Mouse (Mus musculus): ENCODE data around the gene Gal. TPM values are rescaled to one million over a fixed set of nuclear protein-coding genes. Genes with fewer than 3 reads are reported as not detected.

Gal gene
- polyA plus RNA-seq, 3 experiments from 2014 or later: 0.74 to 15.2 (median 1.3) TPM

Other genes starting within 250 kb of the Gal start
- gene Mrpl21, start 131.6 kb downstream of the Gal start, polyA plus RNA-seq (2017; shearing (Covaris generic)): 100 to 1,000 TPM; 106 to 127 (median 110) TPM
- gene Ighmbp2, start 131.5 kb downstream of the Gal start, polyA plus RNA-seq (2017; shearing (Covaris generic)): 1 to 10 TPM; 4.2 to 5.8 (median 4.8) TPM
- gene Cpt1a, start 92.2 kb downstream of the Gal start, polyA plus RNA-seq (2017; shearing (Covaris generic)): 10 to 100 TPM; 19.7 to 29.2 (median 20.9) TPM
- gene Tesmin, start 25.7 kb downstream of the Gal start, polyA plus RNA-seq (2017; shearing (Covaris generic)): not detected
- 10 to 100 TPM; 67.2 to 92.1 (median 71.5) TPM for gene Ppp6r3, start 161.2 kb upstream of the Gal start, polyA plus RNA-seq (2017; shearing (Covaris generic))